Mouse (Mus musculus) left cerebral cortex, postnatal 4 days (tissue): ENCODE measurements around the gene Wdr83. TPM values are rescaled to one million over a fixed set of nuclear protein-coding genes. Genes with fewer than 3 reads are reported as not detected.
A peak's percentile ranks its signal among the peaks of the same experiment; 100 is the strongest.
"Not testable (repeated sequence)": the region's sequence is repeated elsewhere in the genome, so short reads cannot be mapped to it uniquely, and the experiment has no call there.

Source experiments
- DNase-seq: peaks from one replicate; pipeline ENCODE4 v3.0.0-alpha.2; 2022
- intact Hi-C: fragments of 180-260 bp; cut with DNase I; formaldehyde crosslinking; loops from one replicate; pipeline ENCODE4 v1.15.1; 2025
- total RNA-seq, 2 experiments: library from RNA; stranded (reverse); gene quantifications; 2 replicates each; pipeline ENCODE4 v1.2.3; 2021

Wdr83 gene
- 10 to 100 TPM; 21.4 to 21.7 TPM for total RNA-seq

GRCm38 (mm10) chr8:85081216-85081555 is at the start of gene Wdr83:
Wdr83 (minus strand) TSS chr8:85081306.
- intact Hi-C loops = loop anchor here (5.0 kb wide), 1 partner anchor 91 kb away; no protein-coding TSS in a partner anchor
- DNase-seq = peak; percentile 32

DNA sequence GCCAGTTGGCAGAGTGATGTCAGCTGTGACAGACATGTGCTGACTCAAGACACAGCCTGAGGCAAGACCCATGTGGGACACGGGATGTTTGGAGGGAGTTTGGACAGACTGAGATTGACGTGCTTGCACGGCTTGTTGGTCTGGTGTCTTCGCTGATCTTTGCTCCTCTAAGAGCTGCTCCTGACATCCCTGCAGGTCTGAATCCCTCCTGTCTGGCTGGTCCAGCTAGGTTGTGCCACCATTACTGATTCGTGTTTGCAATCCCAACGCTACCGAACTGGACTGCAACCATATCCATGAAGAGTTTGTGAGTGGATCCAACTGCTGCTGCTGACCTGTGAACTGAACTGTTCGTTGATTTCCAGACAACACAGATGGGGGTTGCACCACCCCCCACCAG is 42.6 kb upstream of the Wdr83 start:
- no peak for DNase-seq
- intact Hi-C loops = no loop called here

DNA sequence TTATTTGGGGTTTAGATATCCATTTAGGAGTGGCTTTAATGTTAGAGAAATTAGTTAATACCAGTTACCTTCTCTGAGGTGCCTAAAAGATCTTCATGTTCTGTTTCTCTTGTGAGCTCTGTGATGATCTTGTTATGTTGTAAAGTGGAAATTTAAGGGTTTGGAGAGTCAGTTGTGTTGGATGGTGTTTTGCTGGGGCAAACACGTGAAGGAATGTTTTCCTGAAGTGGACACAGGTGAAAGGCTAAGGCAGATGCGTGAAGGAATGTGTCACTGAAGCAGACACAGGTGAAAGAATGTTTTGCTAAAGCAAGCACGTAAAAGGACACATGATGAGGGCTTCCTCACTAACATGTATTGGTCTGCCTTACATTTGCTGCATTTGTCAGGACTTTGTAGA is 41.9 kb upstream of the Wdr83 start, which contains the start of gene Zfp791:
Gene Zfp791 (minus strand): TSS at position 101 of the 400 bp plus-strand sequence.
- no peak for DNase-seq
- intact Hi-C loops = no loop called here

- DNase-seq, intact Hi-C loops: not testable (repeated sequence)
Observed at GRCm38 (mm10) chr8:85120251-85120650, 39.1 kb upstream of the Wdr83 start.

GRCm38 (mm10) chr8:85119052-85119981 is 38.2 kb upstream of the Wdr83 start:
- intact Hi-C loops = loop anchor here (10.0 kb wide), 1 partner anchor 105 kb away; the partner anchor contains the start of gene Olfr371
- DNase-seq = peak; percentile 80

GRCm38 (mm10) chr8:85116984-85117383 is 35.9 kb upstream of the Wdr83 start:
- intact Hi-C loops = loop anchor here (10.0 kb wide), 1 partner anchor 108 kb away; the partner anchor contains the start of gene Olfr371
- DNase-seq = no peak

DNA sequence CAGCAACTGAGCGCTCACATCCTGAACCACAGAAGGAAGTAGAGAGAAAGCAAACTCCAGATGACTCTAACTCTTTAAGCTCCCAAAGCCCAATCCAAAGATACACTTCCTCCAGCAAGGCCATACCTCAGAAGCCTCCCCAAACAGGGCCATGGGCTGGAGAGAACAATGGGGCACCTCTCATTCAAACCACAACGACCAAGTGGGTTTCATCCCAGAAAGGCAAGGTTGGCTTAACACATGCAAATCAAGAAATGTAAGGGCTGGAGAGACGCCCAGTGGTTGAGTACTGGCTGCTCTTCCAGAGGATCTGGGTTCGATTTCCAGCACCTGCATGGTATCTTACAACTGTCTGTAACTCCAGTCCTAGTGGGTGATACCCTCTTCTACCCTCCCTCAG is 34.4 kb upstream of the Wdr83 start:
- DNase-seq = no peak
- intact Hi-C loops = loop anchor here (10.0 kb wide), 1 partner anchor 109 kb away; the partner anchor contains the start of gene Olfr371

- no peak for DNase-seq
- intact Hi-C loops = loop anchor here (10.0 kb wide), 1 partner anchor 112 kb away; the partner anchor contains the start of gene Olfr371
Observed at GRCm38 (mm10) chr8:85113241-85113640, 32.1 kb upstream of the Wdr83 start.

DNA sequence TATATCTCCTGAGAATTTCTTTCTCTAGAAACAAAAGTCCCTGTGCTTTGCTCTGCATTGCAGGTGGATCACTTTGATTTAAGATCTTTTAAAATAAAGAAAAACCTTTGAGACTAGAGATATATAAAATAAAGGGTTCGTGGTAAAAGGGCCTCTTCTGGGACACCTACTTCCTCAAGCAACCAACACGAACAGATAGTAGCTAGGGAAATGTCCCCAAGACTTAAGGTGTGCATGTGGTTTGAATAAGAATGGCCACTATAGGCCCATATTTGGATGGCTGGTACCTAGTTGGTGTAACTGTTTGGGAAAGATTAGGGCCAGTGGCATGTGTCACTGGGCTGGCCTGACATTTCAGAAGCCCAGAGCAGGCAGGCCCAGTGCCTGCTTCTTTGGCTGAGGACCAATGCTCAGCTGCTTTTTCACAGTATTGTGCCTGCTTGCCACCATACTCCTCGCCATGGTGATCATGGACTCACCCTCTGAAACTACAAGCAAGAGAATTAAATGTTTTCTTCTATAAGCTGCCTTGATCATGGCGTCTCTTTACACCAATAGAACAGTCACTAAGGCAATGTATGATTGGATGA is 19.1 kb upstream of the Wdr83 start:
- intact Hi-C loops = no loop called here
- no peak for DNase-seq

- intact Hi-C loops = no loop called here
- DNase-seq = no peak
Observed at GRCm38 (mm10) chr8:85096850-85097249, 15.7 kb upstream of the Wdr83 start.

DNA sequence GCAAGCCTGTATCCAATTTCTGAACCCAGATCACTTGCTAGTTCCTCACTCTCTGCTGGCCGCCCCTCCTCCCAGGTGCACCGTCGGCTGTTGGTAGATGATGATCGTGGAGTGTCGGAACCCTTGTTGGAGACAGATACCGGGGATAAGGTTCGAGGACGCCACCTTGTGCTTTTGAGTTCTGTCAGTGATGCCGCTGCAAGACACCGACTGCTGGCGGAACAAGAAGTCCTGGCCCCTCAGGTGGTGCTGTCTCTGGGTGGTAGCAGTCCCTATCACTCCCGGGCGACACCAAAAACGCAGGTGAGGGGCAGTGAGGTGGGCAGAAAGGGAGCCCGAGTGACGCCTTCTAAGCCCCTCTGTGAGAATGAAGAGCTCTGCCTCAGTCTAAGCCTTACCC is 15.1 kb upstream of the Wdr83 start:
- intact Hi-C loops = no loop called here
- DNase-seq = no peak

- DNase-seq = no peak
- intact Hi-C loops = no loop called here
Observed at GRCm38 (mm10) chr8:85095566-85095965, 14.5 kb upstream of the Wdr83 start.

- no peak for DNase-seq
- intact Hi-C loops = no loop called here
Observed at GRCm38 (mm10) chr8:85095051-85095450, 13.9 kb upstream of the Wdr83 start.

DNA sequence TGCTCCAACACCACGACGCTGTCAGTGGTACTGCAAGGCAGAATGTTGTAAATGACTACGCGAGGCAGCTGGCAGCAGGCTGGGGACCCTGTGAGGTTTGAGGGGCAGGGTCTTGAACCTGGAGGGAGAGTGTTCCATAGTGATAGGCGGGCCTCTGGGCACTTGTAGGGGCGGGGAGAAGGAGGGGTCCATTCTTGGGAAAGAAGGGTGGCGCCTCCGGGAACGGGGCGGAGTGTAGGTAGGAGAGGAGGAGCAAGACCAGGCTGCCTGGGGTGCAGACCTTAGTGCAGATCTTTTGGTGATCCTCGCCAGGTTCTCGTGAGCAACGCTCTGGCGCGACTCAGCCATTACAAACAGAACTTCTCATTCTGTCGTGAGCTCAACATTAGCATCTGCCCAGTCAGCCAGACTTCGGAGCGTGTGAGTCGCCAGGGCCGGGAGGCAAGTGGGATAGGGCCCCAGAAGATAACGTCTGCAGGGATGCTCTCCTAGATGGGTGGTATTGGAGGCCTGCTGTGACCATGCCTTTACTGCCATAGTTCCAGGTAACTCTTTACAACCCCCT is 10.5 kb upstream of the Wdr83 start:
- intact Hi-C loops = loop anchor here (2.0 kb wide), 1 partner anchor 67 kb away; no protein-coding TSS in a partner anchor
- DNase-seq = no peak

GRCm38 (mm10) chr8:85090856-85091255 is 9.8 kb upstream of the Wdr83 start:
- intact Hi-C loops = no loop called here
- DNase-seq = no peak

- intact Hi-C loops = no loop called here
Observed at GRCm38 (mm10) chr8:85088771-85089170, 7.7 kb upstream of the Wdr83 start.

DNA sequence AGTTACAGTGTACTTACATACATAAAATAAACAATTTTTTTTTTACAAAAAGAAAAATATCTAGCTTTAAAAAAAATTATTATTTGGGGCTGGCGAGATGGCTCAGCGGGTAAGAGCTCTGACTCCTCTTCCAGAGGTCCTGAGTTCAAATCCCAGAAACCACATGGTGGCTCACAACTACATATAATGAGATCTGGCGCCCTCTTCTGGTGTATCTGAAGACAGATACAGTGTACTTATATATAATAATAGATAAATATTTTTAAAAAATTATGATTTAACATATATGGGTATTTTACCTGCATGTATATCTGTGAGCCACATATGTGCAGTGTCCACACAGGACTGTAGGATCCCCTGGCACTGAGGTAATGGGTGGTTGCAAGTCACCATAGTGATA is 5.1 kb upstream of the Wdr83 start:
- intact Hi-C loops = no loop called here
- no peak for DNase-seq

More at GRCm38 (mm10) chr8:85088771-85089170, 7.7 kb upstream of the Wdr83 start:
- DNase-seq = no peak

- DNase-seq = no peak
- intact Hi-C loops = loop anchor here (5.0 kb wide), 1 partner anchor 88 kb away; no protein-coding TSS in a partner anchor
Observed at GRCm38 (mm10) chr8:85084633-85085032, 3.5 kb upstream of the Wdr83 start.

GRCm38 (mm10) chr8:85083108-85083813 is 2.2 kb upstream of the Wdr83 start, which contains the start of gene Man2b1:
Man2b1 (plus strand) TSS chr8:85083270.
- intact Hi-C loops = loop anchor here (5.0 kb wide), 1 partner anchor 89 kb away; no protein-coding TSS in a partner anchor
- peak; percentile 81 for DNase-seq

- DNase-seq = not testable (repeated sequence)
- intact Hi-C loops = loop anchor here (5.0 kb wide), 1 partner anchor 90 kb away; no protein-coding TSS in a partner anchor
Observed at GRCm38 (mm10) chr8:85082169-85082568, 1.1 kb upstream of the Wdr83 start.
